Mouse (Mus musculus) urinary bladder, adult 18-20 months (tissue): ENCODE measurements at regions not wholly inside any gene's neighbourhood (a gene's known extent, or its start where the extent isn't known, plus 50 kb on each side); places are given as distances from the start of the nearest gene placed in this dataset.

Source experiments
- DNase-seq, 2 experiments: peaks; one replicate each; pipeline ENCODE4 v3.0.0; 2022; ENCODE audit warnings: low spot score in 2 of 2, mixed read lengths in 2 of 2

DNA sequence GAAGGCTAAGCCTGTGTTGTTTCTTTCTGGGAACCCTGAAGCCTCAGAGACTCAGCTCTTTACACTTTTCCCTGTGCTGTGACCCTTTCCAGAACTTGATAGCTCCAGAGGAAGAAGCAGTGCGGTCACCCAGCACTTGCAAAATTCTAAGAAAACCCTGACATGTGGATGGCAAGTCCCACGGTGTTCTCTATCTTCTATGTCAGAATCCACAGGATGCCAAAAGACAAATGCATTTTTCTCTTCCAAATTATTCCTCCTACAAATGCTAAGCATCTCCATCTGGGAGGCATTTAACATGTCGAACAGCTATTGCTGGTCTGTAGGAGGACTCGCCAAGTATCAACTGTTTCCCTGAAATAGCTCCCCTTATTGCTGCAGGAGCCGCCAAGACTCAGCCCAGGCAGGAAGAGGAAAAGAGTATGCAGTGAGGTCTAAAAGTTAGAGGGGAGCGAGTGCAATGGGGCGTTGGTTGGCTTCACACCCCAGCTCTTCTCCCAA, 274.0 kb upstream of the Xylt1 start:
- DNase-seq = no peak

GRCm38 (mm10) chr7:117108391-117108790, 272.4 kb upstream of the Xylt1 start:
- DNase-seq = no peak

- DNase-seq = no peak
Observed at GRCm38 (mm10) chr7:117127728-117128127, 253.1 kb upstream of the Xylt1 start.

GRCm38 (mm10) chr7:117134869-117135268, 245.9 kb upstream of the Xylt1 start:
- DNase-seq = no peak

DNA sequence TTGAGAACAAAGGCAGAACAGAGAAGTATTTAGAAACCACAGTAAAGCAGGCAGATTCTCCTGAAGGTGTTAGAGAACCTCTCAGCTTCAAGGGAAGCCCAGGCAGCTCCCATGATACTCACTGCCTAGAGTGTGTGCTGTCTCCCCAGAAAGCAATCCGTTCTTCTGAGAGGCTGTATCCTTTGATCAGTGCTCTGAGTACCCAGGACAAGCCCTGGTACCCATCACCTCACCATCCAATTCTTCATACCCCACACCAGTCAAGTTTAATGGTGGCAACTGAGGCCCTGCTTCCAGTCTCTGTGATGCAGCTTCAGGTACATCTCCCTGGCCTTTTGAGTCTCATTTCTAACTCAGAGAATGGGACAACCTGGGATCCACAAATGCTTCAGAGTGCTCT, 242.1 kb upstream of the Xylt1 start:
- no peak for DNase-seq

DNA sequence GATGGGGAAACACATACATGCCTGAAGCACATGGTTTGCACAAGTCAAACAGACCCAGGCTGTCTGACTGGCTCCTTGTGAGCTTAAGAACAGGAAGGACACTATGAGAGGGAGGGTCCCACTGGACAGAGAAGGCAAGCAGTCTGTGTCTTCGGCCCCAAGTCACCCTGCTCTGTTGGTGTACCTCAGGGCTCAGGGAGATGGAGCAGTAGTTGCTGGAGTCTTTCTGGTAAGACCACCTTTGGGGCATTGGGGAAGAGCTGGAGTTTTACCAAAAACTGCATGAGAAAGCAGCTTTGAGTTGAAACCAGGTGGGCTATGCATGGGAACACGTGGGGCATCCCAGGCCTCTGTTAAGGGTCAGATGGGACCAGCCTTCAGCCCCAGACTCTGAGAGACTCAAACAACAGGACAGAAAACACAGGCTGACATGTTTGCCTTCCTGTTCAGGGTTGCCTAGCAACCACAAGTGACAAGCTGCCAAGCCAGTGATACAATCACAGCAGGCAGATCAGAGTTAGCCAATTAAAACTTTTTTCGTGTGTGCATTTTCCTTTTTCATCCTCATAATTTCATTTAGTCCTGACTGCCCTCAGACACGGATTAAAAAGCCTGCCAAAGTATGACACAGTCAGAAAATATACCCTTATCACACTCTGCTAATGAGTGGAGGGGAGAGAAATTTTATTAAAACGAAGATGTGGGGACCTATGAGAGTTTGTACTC, 241.4 kb upstream of the Xylt1 start:
- DNase-seq = no peak

DNA sequence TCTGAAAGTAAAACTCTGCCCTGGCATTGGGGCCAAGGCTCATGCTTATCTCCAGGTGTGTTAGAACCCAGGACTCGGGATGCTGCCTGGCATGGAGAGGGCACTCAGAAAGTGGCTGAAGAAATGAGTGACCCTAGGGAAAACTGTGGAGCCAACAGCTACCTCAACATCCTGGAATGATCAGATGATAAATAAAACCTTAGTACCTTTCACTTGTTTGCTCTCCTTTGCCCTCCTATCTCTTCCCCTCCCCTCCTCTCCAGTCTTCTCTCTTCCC, 240.9 kb upstream of the Xylt1 start:
- DNase-seq = no peak

DNA sequence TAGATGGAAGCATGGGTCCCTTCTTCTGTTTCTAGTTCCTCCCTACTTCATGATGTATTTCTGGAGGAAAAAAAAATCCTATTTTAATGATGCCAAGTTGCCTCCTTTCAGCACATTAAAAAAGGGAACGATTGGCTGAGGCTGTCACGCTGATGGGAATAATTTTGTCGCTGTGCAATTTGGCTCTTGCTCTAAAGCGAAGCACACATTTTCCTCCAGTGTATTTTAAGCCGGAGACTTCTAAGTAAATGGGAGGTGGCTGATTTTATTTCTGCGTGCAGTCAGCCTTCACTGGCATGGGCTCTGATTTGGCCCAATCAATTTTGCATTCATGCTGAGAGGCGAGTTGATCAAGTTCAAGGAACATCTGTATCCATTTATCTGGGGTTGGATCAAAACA, 234.0 kb upstream of the Xylt1 start:
- no peak for DNase-seq

DNA sequence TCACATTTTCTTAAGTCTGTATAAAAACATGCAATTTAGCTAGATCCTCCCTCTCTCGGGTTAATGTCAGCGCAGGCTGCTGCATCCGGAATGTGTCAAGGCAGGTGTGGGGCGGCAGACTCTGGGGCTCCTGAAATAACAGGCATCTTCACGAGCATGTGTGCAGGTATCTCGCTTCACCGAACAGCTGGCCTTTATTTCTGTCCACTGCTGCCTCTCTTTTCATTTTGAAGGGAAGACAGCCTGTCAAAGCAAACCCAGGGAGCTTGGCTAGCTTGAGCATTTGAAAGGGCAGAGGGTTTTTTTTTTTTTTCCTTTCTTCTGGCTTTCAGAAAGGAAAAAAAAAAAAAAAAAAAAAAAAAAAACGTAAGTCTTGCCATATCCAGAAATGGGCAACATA, 230.4 kb upstream of the Xylt1 start:
- DNase-seq = no peak

GRCm38 (mm10) chr7:117153826-117154550, 226.8 kb upstream of the Xylt1 start:
- DNase-seq = no peak

DNA sequence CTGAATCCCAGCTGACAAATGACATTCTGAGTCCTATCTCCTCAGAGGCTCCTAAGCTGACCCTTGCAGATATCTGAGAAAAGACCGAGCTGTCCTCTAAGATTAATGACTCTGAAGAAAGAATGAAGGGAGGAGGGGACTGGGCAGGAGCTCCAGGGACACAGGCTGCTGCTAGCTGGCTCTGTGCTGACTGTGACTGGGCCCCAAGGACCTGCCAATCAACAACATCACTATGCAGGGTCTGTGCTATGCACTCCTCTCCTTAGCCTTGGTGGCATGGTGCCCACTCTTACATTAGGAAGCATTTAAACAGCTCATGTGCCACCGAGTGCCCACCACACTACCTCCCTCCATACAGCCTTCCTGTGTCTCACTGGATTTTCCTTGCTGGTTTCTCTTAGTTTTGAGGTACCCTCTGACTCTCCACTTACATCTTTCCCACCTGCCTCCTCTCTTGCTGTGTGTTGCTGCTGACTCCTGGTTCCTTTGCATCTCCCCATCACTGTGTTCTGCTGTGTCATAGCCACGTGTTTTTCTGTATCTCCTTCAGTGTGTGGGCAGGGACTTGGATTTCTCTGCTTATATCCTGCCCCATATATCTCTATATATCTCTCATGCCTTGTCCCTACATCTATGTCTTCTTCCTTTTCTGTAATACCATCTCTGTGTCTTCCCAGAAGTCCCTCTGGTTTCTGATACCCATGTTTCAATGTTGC, 219.4 kb upstream of the Xylt1 start:
- DNase-seq = no peak

DNA sequence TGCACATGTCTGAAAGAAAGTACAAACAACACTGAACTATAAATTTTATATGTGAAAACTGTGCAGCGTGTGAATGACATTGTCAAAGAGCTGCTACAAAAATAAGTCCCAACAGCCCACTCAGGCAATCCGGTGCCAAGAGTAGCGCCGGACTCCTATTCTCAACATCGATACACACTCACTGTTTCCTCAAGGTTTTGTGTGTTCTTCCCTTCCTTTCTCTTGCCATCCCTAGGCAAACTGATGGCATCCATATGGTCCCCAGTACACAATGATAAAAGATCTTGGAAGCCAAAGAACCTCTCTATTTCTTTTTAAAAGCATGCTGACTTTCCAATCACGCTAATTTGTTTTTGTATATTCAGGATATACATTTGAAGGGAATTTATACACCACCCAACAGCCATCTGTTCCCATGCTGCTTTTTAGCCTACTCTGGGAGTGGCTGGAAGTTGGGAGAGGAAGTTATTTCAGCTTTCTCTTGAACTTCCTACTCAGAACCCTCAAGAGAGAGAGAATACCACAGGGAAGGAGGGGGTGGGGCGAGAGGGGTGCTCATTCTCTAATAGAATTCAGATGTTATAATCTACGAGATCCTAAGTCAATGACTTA, 205.9 kb upstream of the Xylt1 start:
- DNase-seq = no peak

GRCm38 (mm10) chr7:117184011-117184410, 196.8 kb upstream of the Xylt1 start:
- DNase-seq = no peak

DNA sequence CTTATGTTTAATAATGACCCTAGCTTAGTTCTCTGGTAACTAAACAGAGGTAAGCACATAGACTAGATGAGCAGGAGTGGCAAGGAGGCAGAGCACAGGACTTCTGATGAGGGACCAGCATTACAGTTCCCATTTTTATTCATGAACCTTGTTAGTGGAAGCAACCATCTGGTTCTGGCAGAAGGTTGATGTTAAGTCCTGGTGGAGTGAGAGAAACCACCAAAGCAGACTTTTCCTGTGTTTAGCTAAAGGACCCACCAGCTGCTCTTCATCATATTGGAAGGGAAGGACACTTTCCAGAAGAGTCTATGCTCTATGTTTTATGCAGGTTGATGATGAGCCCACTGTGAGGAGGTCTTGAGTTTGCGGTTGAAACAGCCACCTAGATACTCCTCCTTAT, 194.9 kb upstream of the Xylt1 start:
- DNase-seq = no peak

DNA sequence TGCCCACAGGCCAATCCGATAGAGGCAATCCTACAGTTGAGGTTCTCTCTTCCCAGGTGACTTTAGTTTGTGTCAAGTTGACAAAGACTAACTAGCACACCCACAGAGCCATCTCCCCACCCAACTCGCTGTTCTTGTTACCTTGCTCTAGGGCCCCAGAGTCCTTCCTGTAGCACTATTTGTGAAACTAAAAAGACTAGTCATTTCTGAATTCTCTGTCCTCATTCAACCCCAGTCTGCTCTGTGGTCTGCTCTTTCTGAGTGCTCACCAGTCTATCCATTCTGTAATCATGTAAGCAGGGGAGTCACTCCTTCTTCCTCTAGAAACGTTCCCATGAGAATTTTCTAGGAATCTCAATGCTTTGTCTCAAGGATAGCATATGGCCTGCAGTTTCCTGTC, 184.2 kb upstream of the Xylt1 start:
- DNase-seq = no peak

- no peak for DNase-seq
Observed at GRCm38 (mm10) chr7:117226294-117226693, 154.5 kb upstream of the Xylt1 start.

GRCm38 (mm10) chr7:117229619-117230018, 151.2 kb upstream of the Xylt1 start:
- no peak for DNase-seq

DNA sequence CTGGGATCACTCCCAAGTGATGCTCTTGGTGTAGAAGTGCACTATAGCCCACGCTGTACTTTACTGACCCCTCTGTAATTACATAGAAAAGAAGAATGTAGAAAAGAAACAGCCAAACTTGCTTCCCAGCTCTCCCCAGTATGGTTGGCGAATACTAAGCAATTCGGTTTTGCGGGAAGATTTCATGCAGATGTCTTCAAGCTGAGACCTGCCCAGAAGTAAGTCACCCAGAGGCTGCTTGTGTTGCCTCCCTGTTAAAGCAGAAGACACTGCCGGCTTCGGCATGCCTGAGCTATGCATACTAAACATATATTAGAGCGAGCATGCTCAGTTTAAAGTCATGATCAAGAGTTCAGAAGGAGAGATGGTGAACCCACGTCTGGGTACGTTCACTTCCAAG, 124.0 kb upstream of the Xylt1 start:
- DNase-seq = no peak

DNA sequence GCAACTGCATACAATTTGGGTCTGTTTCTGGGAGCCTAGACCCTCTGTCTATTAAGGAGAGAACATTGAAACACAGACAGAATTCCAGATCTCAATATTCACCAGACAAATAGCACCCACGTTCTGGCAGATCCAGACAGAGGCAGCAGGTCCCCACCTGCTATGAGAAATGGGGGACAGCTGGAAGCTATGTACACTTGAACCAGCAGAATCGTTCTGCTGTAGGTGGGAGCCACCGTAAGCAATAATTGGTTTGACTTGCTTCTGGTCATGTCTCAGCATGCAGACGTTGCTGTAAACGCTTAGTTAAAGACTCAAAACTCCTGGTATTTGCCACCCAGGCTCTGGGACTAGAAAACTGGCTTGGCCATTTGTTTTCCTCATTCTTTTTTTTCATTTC, 122.2 kb upstream of the Xylt1 start:
- DNase-seq = no peak

- no peak for DNase-seq
Observed at GRCm38 (mm10) chr7:117259151-117259550, 121.6 kb upstream of the Xylt1 start.

DNA sequence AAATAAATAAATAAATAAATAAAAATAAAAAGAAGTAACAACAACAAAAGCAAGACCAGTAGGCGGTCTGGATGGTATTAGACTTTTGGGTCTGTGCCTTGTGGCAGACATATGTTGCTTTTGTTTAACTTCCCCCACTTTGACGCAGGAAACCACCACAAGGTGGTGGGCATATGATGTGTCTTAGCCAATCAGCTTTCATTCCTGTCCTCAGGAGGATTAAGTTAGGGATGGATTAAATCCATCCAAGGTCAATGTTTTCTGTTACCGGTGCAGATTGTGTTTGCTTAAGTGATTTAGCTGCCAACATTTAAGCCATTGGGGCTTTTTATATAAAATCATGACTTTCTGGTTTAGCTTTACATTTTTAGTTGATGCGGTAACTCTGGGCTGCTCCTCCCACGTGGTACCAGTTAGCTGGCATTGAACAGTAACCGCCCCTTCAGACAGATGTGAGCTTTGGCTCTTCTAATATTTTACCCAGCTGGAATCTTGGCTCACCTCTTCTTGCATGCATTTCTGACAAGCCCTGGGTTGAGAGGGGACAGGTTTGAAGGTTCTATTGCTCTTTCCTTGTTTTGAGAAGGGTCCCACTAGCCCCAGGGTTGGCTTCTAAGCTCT, 121.0 kb upstream of the Xylt1 start:
- DNase-seq = no peak

- no peak for DNase-seq
Observed at GRCm38 (mm10) chr7:117260596-117260995, 120.2 kb upstream of the Xylt1 start.
